ENCODE assay signal across 8 mouse cellular contexts in the genomic region with DNA sequence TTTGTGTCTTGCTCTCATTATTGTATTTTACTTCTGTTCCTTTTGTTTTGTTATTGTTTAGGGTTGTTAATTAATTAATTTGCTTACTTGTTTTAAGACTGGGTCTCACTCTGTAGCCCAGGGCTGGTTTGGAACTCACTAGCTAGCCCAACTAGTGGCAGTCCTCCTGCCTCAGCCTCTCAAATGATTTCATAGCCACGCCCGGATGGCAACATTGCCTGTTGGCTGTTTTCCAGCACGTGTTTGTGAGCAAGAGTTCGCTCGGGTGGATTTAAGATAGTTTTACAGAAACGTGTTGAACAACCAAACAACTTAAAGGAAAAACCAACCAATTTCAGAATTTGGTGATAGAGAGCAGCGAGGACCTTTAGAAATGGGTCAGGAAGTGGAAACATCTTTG. TPM values are rescaled to one million over a fixed set of nuclear protein-coding genes. Genes with fewer than 3 reads are reported as not detected.
DNase-seq lines count a peak whose midpoint lies in the region; ATAC-seq lines count a peak whose summit lies in the region.

No protein-coding gene starts in this region.

- no peak for DNase-seq in neural tube, embryonic 11.5 days (ENCODE audit: low spot score)
- no peak for DNase-seq in neural tube, embryonic 10.5 days (ENCODE audit: extremely low spot score, low spot score)
- no peak for DNase-seq in embryonic facial prominence, embryonic 11.5 days (ENCODE audit: low spot score)
- DNase-seq in splenic B cell, adult 2 months (ENCODE audit: low read depth, low spot score), result peak; percentile 32
- DNase-seq in right cerebral cortex, adult 2 months (ENCODE audit: low spot score in 2 of 2), result no peak
- DNase-seq in T-cell, adult 2 months (ENCODE audit: low spot score), result no peak

- H3K4me2 ChIP-seq in neural tube, embryonic 11.5 days (ENCODE audit: low read depth), result peak overlapping the region; percentile 85
- H3K4me2 ChIP-seq in embryonic facial prominence, embryonic 11.5 days (ENCODE audit: low read depth, low read length), result no peak overlapping the region; the same call in 1 of the 2 replicates
- H3K4me2 ChIP-seq in hindbrain, embryonic 15.5 days, result peak overlapping the region; percentile 95

- no peaks in the 10 kb centered on the region for H3K9me3 ChIP-seq in neural tube, embryonic 11.5 days (ENCODE audit: control insufficient read depth, low read length)
- no peaks in the 10 kb centered on the region for H3K9me3 ChIP-seq in embryonic facial prominence, embryonic 11.5 days (replicated peaks; ENCODE audit: control insufficient read depth, low read length)
- no peaks in the 10 kb centered on the region for H3K9me3 ChIP-seq in hindbrain, embryonic 15.5 days

- H3K36me3 ChIP-seq in neural tube, embryonic 11.5 days (ENCODE audit: control insufficient read depth, insufficient read depth, low read length), result no peaks in the 10 kb centered on the region
- H3K36me3 ChIP-seq in embryonic facial prominence, embryonic 11.5 days (replicated peaks; ENCODE audit: control insufficient read depth, insufficient read depth, low read depth, low read length), result no peaks in the 10 kb centered on the region
- H3K36me3 ChIP-seq in hindbrain, embryonic 15.5 days, result no peaks in the 10 kb centered on the region
- H3K36me3 ChIP-seq in splenic B cell, adult 2 months (ENCODE audit: control insufficient read depth, insufficient read depth, low read length, poor library complexity, severe bottlenecking), result 0 out of 2 replicates have a peak, but pooled peaks cover 1% of the 10 kb centered on the region

- ATAC-seq in neural tube, embryonic 11.5 days (ENCODE audit: insufficient read depth, low FRiP score, low TSS enrichment), result no peak
- ATAC-seq in embryonic facial prominence, embryonic 11.5 days (replicated peaks; ENCODE audit: insufficient number of reproducible peaks, low FRiP score, low TSS enrichment, low read depth), result no peak
- ATAC-seq in hindbrain, embryonic 15.5 days (ENCODE audit: low FRiP score, low read depth), result no peak
- ATAC-seq in erythroid progenitor cell, adult 5-6 weeks (replicated peaks; ENCODE audit: low FRiP score, poor library complexity, severe bottlenecking), result no peak

- H3K27me3 ChIP-seq in neural tube, embryonic 11.5 days (ENCODE audit: control insufficient read depth, insufficient read depth, low read length), result no peaks in the 10 kb centered on the region
- no peaks in the 10 kb centered on the region; the same call in 1 of the 2 replicates for H3K27me3 ChIP-seq in embryonic facial prominence, embryonic 11.5 days (ENCODE audit: control insufficient read depth, insufficient read depth, low read length)
- no peaks in the 10 kb centered on the region for H3K27me3 ChIP-seq in hindbrain, embryonic 15.5 days
- H3K27me3 ChIP-seq in splenic B cell, adult 2 months (ENCODE audit: control insufficient read depth, insufficient read depth, low read length, poor library complexity, severe bottlenecking), result no peaks in the 10 kb centered on the region

- no peak overlapping the region; the same call in 1 of the 2 replicates for H3K9ac ChIP-seq in neural tube, embryonic 11.5 days (ENCODE audit: low read length)
- H3K9ac ChIP-seq in embryonic facial prominence, embryonic 11.5 days (replicated peaks; ENCODE audit: low read length), result no peak overlapping the region
- peak overlapping the region; percentile 63 for H3K9ac ChIP-seq in hindbrain, embryonic 15.5 days

- H3K4me3 ChIP-seq in neural tube, embryonic 11.5 days (ENCODE audit: low read depth, low read length), result peak overlapping the region; percentile 65
- H3K4me3 ChIP-seq in embryonic facial prominence, embryonic 11.5 days (ENCODE audit: low read depth, low read length), result peak overlapping the region; percentile 64
- H3K4me3 ChIP-seq in hindbrain, embryonic 15.5 days, result peak overlapping the region; percentile 57

- 84% methylated on average over 7 of the region's 7 CpGs for WGBS in neural tube, embryonic 11.5 days
- WGBS in embryonic facial prominence, embryonic 11.5 days, result 80% methylated on average over 7 of the region's 7 CpGs
- 78% methylated on average over 7 of the region's 7 CpGs for WGBS in hindbrain, embryonic 15.5 days

- H3K4me1 ChIP-seq in neural tube, embryonic 11.5 days (ENCODE audit: control insufficient read depth, insufficient read depth, low read length), result peaks cover 14% of the 10 kb centered on the region; the same call in 1 of the 2 replicates
- peaks cover 3% of the 10 kb centered on the region for H3K4me1 ChIP-seq in embryonic facial prominence, embryonic 11.5 days (ENCODE audit: control insufficient read depth, insufficient read depth, low read length)
- peaks cover 29% of the 10 kb centered on the region for H3K4me1 ChIP-seq in hindbrain, embryonic 15.5 days (replicated peaks)

- no peak overlapping the region for H3K27ac ChIP-seq in neural tube, embryonic 11.5 days (ENCODE audit: low read depth, low read length)
- no peak overlapping the region for H3K27ac ChIP-seq in embryonic facial prominence, embryonic 11.5 days (replicated peaks; ENCODE audit: low read depth, low read length)
- H3K27ac ChIP-seq in hindbrain, embryonic 15.5 days (replicated peaks), result peak overlapping the region; percentile 84; the same call in 1 of the 2 replicates

RNA-seq across cellular contexts. Expression of gene Akap12, which starts 1.3 kb away (rescaled TPM):
- polyA plus RNA-seq in neural tube, embryonic 11.5 days (2014; fragmentation: Nextera tagmentation; extraction: Ambion mirVana), result 70.2 and 74.4 TPM in 2 replicates
- polyA plus RNA-seq in embryonic facial prominence, embryonic 11.5 days (2014; fragmentation: Nextera tagmentation; extraction: Ambion mirVana), result 24.4 and 27.9 TPM in 2 replicates
- polyA plus RNA-seq in hindbrain, embryonic 15.5 days (2015; fragmentation: Nextera tagmentation; extraction: Ambion mirVana), result 46.6 and 48.0 TPM in 2 replicates
- 9.4 and 10.5 TPM in 2 replicates for total RNA-seq in erythroid progenitor cell, adult 5-6 weeks (2015; ENCODE audit: low replicate concordance)
- total RNA-seq in erythroid progenitor cell, adult 5-6 weeks (2017; ENCODE audit: low replicate concordance), result 6.3 and 9.5 TPM in 2 replicates
